Mouse (Mus musculus): Measurements from ENCODE around the gene Xaf1.

- TF ChIP-seq CTCF (IDR thresholded peaks at IDR 0.05; ENCODE audit: borderline replicate concordance, control insufficient read depth, extremely low read depth, insufficient read depth, low read length, poor library complexity), result no peak
- TF ChIP-seq POLR2A (IDR thresholded peaks at IDR 0.05; ENCODE audit: control insufficient read depth, extremely low read depth, insufficient read depth, low read length, poor library complexity), result no peak
Observed at GRCm38 (mm10) chr11:72301334-72301733, at the start of gene Xaf1.
